Mouse (Mus musculus) granulocyte monocyte progenitor cell, adult 5-6 weeks (primary cell): ENCODE data around the gene Fbxw21. TPM values are rescaled to one million over a fixed set of nuclear protein-coding genes. Genes with fewer than 3 reads are reported as not detected.

Experiments used
- ATAC-seq: replicated peaks from 2 replicates; pipeline ENCODE4 v1.8.0; 2016; ENCODE audit warnings: mild to moderate bottlenecking, moderate TSS enrichment, inconsistent platforms; ENCODE audit not compliant: poor library complexity, severe bottlenecking
- total RNA-seq, 2 experiments: library from RNA; stranded (forward) in 1 of 2; stranded (reverse) in 1 of 2; fragments of 200-712, 200-1000 nt in 1 of 2; fragments of >200 nt in 1 of 2; fragmentation: Nextera tagmentation in 1 of 2; gene quantifications; 2 replicates each; pipeline ENCODE4 v1.2.3; 2014 to 2017

Fbxw21 gene
- total RNA-seq, 2 experiments from 2014 or later = not detected

DNA sequence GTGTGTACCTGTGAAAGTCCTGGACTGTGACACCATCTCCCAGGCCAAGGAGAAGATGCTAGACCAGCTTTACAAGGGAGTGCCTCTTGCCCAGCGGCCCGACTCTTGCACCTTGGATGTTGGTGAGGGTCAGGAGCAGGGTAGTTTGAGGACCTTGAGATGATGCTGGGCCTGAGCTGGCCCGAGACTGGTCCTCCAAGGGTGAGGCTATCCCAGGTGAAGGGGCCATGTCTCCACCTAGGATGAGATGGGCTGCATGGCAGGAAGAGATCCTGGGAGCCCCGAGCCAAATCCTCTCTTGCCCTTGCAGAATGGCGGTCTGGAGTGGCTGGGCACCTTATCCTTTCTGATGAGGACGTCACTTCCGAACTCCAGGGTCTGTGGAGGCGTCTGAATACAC lies 48.5 kb downstream of the Fbxw21 start:
- no peak for ATAC-seq

DNA sequence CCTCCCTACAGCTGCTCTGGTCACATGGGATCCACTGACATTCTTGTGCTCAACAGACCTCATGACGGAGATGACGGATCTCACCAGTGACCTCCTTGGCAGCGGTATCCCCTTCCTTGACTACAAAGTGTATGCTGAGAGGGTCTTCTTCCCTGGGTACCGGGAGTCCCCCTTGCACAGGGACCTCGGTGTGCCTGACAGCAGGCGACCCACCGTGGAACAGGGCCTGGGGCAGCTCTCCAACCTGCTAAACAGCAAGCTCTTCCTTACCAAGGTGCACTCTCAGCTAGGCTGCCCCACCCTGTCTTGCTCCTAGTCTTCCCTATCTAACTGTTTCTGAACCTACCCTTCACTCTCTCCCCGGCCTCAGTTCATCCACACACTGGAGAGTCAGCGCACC lies 50.2 kb downstream of the Fbxw21 start:
- no peak for ATAC-seq

DNA sequence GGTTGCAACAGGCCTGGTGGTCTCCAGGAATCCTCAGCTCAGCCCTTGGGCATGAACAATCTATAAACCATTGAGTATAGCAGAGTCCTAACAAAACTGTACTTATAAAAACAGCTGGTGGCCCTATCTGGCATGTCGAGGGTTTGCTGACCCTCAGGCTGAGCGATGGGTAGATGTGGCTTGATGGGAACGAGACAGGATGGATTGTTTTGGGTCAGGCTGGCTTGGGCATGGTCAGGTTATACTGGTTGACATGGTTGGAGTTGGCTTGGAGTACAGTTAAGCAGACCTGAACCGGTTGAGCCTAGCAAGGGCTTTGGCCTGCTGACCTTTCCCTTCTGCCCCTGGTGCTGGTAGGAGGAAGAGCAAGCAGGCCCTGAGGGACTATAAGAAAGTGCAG lies 50.7 kb downstream of the Fbxw21 start:
- ATAC-seq = no peak

DNA sequence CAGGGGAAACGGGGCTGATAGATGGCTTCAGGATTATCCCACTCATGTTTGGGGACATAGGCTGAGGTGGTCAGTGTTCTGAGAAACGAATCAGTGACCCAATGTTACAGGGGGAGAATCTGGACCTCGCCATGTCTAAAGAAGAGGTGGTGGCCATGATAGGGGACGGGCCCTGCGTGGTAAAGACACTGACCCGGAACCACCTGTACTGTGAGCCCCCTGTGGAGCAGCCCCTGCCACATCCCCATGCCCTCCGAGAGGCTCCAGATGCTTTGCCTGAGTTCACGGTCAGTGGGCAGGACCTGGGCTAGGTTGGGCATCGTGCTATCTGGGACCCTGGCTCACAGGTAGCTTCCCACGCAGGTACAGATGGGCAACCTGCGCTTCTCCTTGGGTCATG lies 51.6 kb downstream of the Fbxw21 start:
- ATAC-seq = no peak

DNA sequence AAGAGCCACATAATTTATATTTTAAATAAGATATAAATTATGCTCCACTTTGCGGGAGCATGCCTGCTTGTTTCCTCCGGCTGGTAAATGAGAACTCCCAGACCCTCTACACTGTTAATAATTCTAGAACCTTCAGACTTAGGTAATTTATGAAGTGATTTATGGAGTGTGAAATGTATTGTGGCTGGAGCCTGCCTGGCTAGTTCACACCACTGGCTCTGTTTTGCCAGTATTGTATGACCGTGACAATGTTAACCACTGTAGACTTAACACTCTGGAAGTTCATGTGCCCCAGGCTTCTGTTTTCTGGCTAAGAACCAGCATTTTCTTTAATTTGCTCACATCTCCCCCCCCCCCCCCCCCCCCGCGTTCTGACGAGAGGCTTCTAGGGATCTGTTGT lies 54.5 kb downstream of the Fbxw21 start:
- no peak for ATAC-seq

DNA sequence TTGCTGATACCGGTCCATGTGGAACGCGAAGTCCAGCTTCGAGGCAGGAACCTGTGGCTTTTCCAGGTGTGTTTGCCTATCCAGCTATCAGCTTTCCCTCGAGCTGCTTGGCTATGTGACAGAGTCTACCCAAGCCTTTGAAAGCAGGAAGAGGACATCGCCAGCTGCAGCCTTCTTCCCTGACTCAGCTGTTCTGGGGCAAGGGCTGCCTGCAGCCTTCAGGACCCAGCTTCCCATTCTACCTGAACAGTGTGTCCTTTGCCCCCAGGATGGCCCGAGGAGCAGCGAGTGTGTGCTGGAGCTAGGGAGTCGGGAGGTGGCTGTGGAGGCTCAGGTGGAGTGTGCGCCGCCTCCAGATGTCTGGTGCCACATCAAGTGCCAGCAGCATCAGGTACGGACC lies 56.2 kb downstream of the Fbxw21 start:
- no peak for ATAC-seq

DNA sequence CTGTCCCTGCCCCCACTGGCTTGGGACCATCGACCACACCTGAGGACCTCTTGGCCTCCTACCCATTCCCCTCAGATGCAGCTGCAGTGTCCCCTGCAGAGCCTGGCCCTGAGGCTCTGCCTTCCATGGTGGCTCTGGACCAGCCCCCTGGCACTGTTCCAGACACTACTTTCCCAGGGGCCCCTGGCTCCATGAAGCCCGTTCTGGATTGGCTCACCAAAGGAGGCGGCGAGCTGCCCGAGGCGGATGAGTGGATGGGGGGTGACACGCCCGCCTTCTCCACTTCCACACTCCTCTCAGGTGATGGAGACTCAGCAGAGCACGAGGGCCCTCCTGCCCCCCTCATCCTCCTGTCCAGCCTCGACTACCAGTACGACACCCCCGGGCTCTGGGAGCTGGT lies 56.8 kb downstream of the Fbxw21 start:
- ATAC-seq = no peak

DNA sequence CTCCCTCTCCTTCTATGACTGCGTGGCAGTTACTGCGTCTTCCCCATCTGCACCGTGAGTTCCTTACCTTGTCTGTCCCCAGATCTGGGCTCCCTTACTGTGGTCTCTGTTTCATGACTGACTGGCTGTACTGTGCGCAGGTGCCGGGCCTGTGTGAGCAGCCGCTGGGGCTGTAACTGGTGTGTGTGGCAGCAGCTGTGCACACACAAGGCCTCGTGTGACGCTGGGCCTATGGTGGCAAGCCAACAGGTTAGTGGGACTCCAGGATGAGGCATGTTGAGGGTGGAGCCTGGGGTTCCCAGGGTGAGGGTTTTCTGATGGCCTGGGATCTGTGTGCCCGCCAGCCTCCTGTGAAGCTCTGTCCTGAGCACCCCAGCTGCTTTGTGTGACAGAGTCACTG lies 57.8 kb downstream of the Fbxw21 start:
- no peak for ATAC-seq

DNA sequence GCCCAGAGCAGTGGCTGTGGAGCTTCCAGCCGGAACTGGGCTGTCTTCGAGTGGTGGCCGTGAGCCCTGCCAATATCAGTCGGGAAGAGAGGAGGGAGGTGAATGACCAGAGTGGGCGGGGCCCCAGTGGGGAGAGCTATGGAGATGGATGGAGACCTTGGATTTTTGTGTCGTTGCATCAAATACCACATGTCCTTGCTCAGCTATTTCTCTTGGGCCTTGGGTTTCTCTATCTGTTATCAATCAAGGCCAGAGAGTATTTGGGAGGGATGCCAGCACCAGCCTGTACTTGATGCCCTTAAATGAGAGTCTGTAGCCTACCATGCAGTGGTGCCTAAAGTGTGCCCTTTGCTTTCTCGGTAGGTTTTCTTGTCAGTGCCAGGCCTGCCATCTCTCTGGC lies 58.6 kb downstream of the Fbxw21 start:
- ATAC-seq = no peak

DNA sequence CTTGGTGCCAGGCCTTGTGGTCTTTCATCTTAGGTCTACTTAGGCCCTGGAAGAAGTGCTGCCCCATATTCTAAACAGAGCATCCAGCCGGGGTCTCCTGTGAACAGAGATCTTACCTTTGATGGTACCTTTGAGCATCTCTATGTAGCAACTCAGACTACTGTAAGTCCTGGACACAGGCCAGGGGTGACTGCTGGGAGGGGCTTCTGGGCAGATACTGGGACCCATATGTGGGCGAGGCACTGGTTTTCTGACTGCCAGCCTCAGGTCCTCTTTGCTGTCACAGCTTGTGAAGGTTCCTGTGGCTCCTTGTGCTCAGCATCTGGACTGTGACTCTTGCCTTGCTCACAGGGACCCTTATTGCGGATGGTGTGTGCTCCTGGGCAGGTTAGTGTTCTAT lies 59.3 kb downstream of the Fbxw21 start:
- ATAC-seq = no peak

DNA sequence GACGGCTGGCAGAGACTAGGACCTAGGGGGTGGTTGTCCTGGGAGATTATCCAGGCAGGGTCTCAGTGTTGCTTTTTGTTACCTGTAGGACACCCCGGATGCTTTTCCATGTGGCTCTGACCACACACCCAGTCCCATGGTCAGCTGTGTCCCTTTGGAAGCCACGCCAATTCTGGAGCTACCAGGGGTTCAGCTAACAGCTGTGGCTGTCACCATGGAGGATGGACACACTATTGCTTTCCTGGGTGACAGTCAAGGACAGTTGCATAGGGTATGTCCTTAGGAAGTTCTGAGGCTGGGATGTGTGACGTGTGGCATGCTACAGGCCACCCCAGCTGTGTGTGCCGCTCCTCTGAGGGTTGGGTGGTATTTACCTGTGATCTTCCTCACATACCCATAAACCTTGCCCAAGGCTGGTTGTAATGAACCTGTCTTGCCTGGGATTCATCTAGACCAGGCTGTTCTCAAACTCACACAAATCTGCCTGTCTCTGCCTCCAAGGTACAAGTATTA lies 59.9 kb downstream of the Fbxw21 start:
- ATAC-seq = no peak

DNA sequence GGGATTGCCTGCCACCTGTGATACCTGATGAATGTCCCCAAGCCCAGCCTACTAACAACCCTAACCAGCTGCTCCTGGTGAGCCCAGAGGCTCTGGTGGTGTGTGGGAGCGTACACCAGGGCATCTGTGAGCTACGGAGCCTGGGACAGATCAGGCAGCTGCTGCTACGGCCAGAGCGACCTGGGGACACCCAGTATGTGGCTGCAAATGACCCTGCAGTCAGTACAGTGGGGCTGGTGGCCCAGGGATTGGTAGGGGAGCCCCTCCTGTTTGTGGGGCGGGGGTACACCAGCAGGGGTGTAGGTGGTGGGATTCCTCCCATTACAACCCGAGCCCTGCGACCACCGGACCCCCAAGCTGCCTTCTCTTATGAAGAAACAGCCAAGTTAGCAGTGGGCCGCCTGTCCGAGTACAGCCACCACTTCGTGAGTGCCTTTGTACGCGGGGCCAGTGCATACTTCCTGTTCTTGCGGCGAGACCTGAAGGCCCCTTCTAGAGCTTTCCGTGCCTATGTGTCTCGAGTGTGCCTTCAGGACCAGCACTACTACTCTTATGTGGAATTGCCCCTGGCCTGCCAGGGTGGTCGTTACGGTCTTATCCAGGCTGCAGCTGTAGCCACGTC lies 61.4 kb downstream of the Fbxw21 start:
- peak; percentile 60 for ATAC-seq

DNA sequence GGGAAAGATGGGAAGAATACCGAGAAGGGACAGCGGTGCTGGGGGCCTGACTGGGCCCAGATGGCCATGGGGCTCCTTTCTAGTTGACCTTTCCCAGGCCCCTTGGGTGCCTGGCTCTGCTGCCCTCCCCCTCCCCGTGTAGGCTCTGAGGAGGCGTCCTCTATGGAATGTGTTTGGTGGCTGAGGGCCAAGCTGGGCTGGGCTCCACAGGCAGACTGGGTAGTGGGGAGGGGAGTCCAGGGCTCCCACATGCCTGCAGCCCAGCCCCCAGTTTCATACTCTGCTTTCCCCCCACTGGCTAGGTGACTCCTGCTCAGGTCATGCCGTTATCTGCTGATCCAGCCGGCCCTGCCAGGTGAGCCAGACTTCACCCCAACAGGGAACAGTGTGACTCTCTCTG lies 62.9 kb downstream of the Fbxw21 start:
- no peak for ATAC-seq

DNA sequence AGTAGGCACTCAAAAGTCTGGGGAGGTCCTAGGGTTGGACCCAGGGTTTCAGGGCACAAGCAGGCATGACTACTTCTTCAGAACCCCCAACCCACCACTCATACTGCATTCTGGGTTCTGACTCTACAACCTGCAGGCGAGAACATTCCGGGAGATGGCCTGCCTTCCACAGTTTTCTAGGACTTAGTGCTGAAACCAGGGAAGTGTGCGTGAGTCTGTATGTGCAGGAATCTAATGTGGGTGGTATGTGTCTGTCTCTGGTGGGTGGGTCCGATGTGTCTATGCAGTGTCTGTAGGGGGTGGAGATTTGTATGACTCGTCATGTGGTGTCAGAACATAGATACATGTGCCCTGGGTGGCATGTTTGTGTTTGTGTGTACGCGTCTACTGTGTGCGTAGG lies 63.5 kb downstream of the Fbxw21 start:
- no peak for ATAC-seq

DNA sequence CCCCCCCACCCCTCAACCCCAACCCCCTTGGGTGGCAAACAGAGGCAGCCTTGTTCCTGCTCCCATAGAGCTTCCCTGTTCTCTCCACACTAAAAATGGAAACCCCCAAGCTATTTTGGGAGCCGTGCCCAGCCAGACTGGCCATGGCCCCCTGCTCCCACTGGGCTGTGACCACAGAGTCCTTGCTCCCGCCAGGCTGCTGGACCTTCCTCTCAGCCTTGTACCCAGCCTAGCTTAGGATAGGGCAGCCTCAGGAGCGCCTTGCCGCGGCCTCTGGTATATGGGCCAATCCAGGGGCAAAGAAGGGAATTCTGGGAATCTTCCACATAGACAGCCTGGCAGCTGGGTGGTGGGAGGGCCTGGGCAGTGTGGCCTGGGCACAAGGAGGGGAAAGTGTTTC lies 64.0 kb downstream of the Fbxw21 start:
- no peak for ATAC-seq

DNA sequence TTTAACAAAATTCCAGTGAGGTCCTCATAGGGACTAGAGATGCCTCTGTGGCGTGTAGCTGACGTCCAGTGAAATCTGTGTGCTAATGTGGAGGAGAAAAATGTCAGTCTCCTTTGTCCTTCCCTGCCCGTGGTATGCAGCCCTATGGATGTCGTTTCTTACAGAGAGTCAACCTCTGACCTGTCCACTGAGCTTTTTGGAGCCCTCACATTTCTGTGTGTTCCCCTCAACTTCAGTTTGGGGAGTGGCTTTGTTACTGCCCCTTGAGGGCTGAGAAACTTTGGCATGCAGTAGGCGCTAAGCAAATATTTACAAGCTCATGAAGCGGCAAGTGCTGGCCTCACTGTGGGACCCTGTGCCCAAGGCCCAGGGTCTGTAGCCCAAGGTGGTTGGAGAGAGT lies 64.5 kb downstream of the Fbxw21 start:
- ATAC-seq = no peak

DNA sequence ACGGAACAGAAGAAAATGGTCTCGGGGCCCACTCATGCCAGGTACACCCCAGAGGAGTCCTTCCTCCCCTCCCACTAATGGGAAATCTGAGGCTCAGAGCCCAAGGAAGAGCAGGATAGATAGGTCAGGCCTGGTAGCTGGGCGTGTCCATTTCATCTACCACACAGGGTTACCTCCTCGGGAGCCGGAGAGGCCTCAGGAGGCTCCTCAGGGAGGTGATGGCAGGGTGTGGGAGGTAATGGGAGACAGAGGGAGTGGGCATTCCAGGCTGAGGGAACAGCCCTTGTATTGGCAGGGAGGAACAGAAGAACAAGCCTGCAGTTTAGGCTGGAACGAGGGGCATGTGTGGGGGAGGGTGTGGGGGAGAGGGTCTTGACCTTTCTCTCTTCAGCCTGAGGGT lies 65.0 kb downstream of the Fbxw21 start:
- ATAC-seq = no peak

DNA sequence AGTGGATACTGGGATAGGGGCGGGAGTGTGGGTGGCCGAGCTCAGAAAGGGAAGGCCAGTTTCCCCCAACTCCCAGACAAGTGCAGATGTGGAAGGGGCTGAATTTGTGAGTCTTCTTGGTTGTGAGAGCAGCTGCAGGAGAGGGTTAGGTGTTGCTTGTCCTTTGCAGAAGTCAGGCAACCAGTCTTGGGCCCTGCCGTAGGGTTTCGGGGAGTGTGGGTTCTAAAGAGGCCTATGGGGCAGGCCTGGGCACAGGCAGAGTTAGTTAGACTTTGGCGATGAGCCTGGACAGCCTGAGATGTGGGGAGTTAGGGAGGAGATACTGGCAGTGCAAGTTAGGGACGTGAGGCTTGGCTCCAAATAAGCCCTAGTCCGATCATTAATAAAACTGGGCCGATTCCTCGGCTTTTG lies 65.6 kb downstream of the Fbxw21 start:
- ATAC-seq = no peak

DNA sequence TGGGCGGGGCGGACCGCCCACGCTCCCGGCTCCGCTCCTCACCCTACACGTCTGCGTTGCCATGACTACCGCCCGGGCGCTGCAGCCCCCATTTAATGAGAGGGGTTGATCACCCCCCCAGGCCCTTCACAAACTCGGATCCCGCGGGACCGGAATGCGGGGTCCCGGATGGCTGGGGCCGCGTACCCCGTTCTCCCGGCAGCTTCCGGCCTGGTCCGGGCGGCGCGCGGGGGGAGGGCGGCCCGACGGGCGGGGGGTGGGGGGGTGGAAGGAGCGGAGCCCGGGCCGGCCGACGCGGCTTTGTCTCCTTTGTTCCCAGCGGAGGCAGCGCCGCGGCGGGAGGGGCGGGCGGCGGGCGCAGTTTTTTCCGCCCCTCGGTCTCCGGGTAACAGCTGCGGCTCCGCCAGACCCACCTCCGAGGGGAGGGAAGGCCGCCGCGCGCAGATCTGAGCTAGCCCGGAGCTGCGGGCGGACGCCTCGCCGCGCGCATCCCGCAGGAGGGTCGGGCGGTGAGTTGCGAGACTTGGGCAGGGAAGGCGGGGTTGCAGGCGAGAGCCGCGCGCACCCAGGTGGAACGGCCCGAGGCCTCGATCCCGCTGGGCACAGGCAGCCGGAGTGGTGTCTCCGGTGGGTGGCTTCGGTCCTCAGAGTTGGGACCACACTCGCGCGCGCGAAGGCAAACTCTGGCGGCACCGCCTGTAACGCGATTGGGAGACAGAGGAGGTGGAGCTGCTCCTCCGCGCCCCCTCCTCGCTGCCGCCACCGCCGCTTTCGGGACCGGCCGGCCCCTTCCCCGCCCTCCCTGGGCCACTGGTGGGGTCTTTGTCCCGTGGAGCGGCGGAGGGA lies 66.5 kb downstream of the Fbxw21 start, which contains the start of gene Plxnb1:
TSS of gene Plxnb1 (plus strand) at position 253 of the 846 bp plus-strand sequence.
- ATAC-seq = peak; percentile 73

DNA sequence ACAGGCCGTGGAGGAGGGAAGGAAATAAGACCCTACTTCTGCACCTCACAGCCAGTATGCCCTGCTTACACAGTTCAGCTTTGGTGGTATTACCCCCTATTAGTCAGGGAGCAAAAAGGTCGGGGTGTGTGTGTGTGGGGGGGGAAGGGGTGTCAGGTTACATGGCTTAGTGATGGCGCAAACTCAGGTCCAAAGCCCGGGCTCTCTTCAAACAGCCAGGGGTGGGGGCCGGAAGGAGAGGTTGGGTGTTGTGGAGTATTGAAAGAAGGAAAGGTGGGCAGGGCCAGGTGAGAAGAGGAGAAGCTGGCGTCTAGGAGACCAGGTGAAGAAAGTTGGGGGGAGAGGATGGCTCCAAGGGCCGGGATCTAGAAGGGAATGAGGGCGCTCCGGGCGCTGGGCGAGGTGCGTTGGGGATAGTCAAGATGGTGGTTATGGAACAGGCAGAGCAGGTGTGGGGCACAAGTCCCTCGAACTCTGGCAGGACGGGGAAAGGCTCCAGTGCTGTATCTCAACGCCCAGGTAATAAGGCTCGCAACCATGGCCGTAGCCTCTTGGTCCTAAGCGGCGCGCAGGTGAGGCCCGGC lies 67.2 kb downstream of the Fbxw21 start:
- ATAC-seq = peak; percentile 45

DNA sequence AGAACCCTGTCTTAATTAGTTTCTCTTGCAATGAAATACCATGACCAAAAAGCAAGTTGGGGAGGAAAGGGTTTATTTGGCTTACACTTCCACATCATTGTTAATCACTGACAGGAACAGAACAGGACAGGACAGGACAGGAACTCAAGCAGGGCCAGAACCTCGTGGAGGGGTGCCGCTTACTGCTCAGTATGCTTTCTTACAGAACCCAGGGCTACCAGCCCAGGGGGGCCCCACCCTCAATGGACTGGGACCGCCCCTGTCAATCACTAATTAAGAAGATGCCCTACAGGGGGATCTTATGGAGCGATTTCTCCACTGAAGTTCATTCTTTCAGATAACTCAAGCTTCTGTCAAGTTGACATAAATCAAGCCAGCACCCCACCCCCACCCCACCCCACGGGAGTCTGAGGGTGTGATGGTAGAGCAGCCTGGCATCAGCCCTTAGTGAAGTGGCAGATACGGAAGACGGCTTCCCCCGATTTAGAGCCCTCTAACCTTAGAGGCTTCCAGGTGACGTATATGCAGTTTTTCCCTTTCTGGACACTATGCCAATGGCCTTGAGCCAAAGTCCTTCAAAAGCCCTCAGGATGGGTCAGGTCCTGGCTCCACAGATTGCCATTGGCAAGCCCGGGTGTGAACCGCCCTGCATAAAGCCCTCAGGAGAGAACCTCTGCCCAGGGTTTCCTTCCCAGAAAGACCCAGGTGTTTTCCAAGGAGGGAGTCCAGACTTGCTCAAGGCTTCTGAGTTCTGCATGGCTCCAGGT lies 67.9 kb downstream of the Fbxw21 start:
- ATAC-seq = no peak
